Mouse (Mus musculus): ENCODE measurements around the gene Pigc.
A peak's percentile ranks its signal among the peaks of the same experiment; 100 is the strongest.

Pigc gene

GRCm38 (mm10) chr1:161968589-161969407 lies at the start of gene Pigc:
TSS of gene Pigc (plus strand) at chr1:161969186.
- peak; percentile 93 for DNase-seq

- no peak for DNase-seq
Observed at GRCm38 (mm10) chr1:161919594-161919993, 49.4 kb upstream of the Pigc start.

- DNase-seq, result no peak
Observed at GRCm38 (mm10) chr1:161920475-161921454, 48.2 kb upstream of the Pigc start.

- no peak for DNase-seq
Observed at GRCm38 (mm10) chr1:161921928-161922327, 47.1 kb upstream of the Pigc start.

GRCm38 (mm10) chr1:161924321-161924720 lies 44.7 kb upstream of the Pigc start:
- DNase-seq, result no peak

GRCm38 (mm10) chr1:161925281-161925805 lies 43.6 kb upstream of the Pigc start:
- peak; percentile 20 for DNase-seq

- no peak for DNase-seq
Observed at GRCm38 (mm10) chr1:161927976-161928375, 41.0 kb upstream of the Pigc start.

GRCm38 (mm10) chr1:161931313-161931712 lies 37.7 kb upstream of the Pigc start:
- no peak for DNase-seq

GRCm38 (mm10) chr1:161931817-161932216 lies 37.2 kb upstream of the Pigc start:
- no peak for DNase-seq

GRCm38 (mm10) chr1:161932286-161932685 lies 36.7 kb upstream of the Pigc start:
- no peak for DNase-seq

GRCm38 (mm10) chr1:161942082-161942481 lies 26.9 kb upstream of the Pigc start:
- no peak for DNase-seq

- DNase-seq, result no peak
Observed at GRCm38 (mm10) chr1:161951009-161951779, 17.8 kb upstream of the Pigc start.

GRCm38 (mm10) chr1:161952599-161952998 lies 16.4 kb upstream of the Pigc start:
- no peak for DNase-seq

GRCm38 (mm10) chr1:161955846-161956245 lies 13.1 kb upstream of the Pigc start:
- DNase-seq, result no peak

GRCm38 (mm10) chr1:161957964-161958950 lies 10.7 kb upstream of the Pigc start:
- DNase-seq, result no peak

- no peak for DNase-seq
Observed at GRCm38 (mm10) chr1:161962465-161963377, 6.3 kb upstream of the Pigc start.

GRCm38 (mm10) chr1:161967936-161968335 lies 1.1 kb upstream of the Pigc start:
- no peak for DNase-seq

GRCm38 (mm10) chr1:161970874-161971273 lies 1.9 kb downstream of the Pigc start:
- DNase-seq, result no peak

- DNase-seq, result no peak
Observed at GRCm38 (mm10) chr1:161972233-161972632, 3.2 kb downstream of the Pigc start.

Data from cerebellum, adult 8-10 months (tissue).